Mouse (Mus musculus): ENCODE results near the gene Dstyk. TPM values are rescaled to one million over a fixed set of nuclear protein-coding genes. Genes with fewer than 3 reads are reported as not detected.

Gene Dstyk
- polyA plus RNA-seq, 1 experiment from 2014 or later: 5.2 TPM

DNA sequence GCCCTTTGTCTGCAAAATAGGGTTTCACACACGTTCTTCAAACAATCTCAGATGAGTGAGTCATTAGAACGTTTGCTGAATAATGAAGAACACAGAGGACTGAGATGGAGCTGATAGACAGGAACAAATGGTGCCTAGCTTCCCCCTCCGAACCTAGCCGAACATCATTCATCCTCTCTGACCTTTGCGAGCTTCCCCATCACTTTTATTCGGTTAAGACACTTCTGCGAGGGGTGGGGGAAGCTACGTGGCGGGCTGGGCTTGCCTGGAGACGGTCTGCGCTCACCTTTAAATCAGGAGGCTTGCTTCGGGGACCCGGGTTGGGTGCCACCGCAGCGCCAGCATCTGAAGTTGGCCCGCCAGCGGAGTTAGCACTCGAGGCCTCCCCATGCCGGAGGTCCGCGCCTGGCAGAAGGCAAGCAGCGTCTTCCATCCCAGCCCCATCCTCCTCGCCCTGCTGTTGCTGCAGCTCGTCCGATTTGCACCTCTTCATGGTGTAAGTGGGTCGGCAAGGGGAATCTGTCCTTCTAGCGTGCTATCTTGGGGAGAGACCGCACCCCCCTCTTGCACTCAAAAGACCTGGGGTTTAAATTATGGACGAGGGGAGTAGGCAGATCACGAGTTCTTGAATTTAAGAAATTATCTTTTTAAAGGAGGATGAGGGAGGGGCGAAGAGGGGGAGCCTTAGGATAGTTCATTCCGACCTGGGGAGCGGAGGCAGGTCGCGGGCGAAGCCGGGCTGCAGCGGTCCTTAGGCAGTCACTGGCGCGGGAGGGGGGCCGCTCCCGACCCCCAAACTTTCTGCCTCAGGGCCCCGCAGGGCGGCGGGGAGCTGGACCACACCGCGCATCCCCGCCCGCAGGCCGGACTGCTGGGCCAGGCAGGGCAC is 26.4 kb upstream of the Dstyk start, which contains the start of gene Tmcc2:
Gene Tmcc2, minus strand, starts transcription at position 591 of the 889 bp plus-strand sequence.
- TF ChIP-seq EP300 (optimal IDR thresholded peaks at IDR 0.05) (no peak), CTCF (IDR thresholded peaks at IDR 0.05; ENCODE audit: low read depth) (no peak)
- ATAC-seq (ENCODE audit: low FRiP score, low TSS enrichment) (peak; percentile 11), DNase-seq (ENCODE audit: low spot score) (no peak)
- H3K27ac ChIP-seq (replicated peaks): peak within 1 kb of the TSS; percentile 71
- no peaks in the 10 kb centered on the region for H3K9me3 ChIP-seq (ENCODE audit: control insufficient read depth, low read length)
- H3K4me1 ChIP-seq (replicated peaks; ENCODE audit: control insufficient read depth, insufficient read depth): 0 out of 2 replicates have a peak, but pooled peaks cover 3% of the 10 kb centered on the region
- no peaks in the 10 kb centered on the region for H3K36me3 ChIP-seq (ENCODE audit: control insufficient read depth, insufficient read depth, low read length)
- H3K4me2 ChIP-seq (replicated peaks; ENCODE audit: low read depth): peak within 1 kb of the TSS; percentile 86
- WGBS: under 1% methylated on average over 39 of the region's 50 CpGs
- peak within 1 kb of the TSS; percentile 78 for H3K9ac ChIP-seq (ENCODE audit: low read length)
- peak within 1 kb of the TSS; percentile 60 for H3K4me3 ChIP-seq (ENCODE audit: low read depth, low read length)
- H3K27me3 ChIP-seq (ENCODE audit: control insufficient read depth, insufficient read depth, low read length): no peaks in the 10 kb centered on the region

DNA sequence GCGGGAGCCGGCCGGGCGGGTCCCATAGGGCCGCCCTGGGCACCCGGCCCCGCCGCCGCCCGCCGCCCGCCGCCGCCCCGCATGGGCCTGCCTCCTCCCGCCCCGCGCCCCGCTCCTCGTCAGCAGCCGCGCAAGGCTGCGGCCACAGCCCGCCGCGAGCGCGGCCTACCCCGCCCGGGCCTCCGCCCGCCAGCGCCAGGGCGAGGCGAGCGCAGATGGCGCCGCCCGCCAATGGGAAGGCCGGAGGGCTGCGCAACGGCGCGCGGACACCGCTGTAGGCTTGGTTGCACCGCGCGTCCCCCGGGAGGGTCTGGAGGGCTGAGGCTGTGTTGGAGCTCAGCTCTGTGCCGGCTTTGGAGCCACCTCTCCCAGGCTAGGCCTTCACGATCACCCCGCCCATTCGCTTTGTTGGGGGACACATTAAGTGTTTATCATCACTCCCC is 25.8 kb upstream of the Dstyk start:
- peak overlapping the region; percentile 71 for H3K27ac ChIP-seq (replicated peaks)
- ATAC-seq (ENCODE audit: low FRiP score, low TSS enrichment) (peak; percentile 92), DNase-seq (ENCODE audit: low spot score) (peak; percentile 64)
- H3K4me3 ChIP-seq (ENCODE audit: low read depth, low read length): peak overlapping the region; percentile 60
- TF ChIP-seq CTCF (IDR thresholded peaks at IDR 0.05; ENCODE audit: low read depth): no peak
- TF ChIP-seq EP300 (optimal IDR thresholded peaks at IDR 0.05): no peak
- 0 out of 2 replicates have a peak, but pooled peaks cover 3% of the 10 kb centered on the region for H3K4me1 ChIP-seq (replicated peaks; ENCODE audit: control insufficient read depth, insufficient read depth)
- H3K4me2 ChIP-seq (replicated peaks; ENCODE audit: low read depth): peak overlapping the region; percentile 86
- H3K36me3 ChIP-seq (ENCODE audit: control insufficient read depth, insufficient read depth, low read length): no peaks in the 10 kb centered on the region
- H3K27me3 ChIP-seq (ENCODE audit: control insufficient read depth, insufficient read depth, low read length): no peaks in the 10 kb centered on the region
- 2% methylated on average over 21 of the region's 54 CpGs for WGBS
- H3K9me3 ChIP-seq (ENCODE audit: control insufficient read depth, low read length): no peaks in the 10 kb centered on the region
- peak overlapping the region; percentile 78 for H3K9ac ChIP-seq (ENCODE audit: low read length)

DNA sequence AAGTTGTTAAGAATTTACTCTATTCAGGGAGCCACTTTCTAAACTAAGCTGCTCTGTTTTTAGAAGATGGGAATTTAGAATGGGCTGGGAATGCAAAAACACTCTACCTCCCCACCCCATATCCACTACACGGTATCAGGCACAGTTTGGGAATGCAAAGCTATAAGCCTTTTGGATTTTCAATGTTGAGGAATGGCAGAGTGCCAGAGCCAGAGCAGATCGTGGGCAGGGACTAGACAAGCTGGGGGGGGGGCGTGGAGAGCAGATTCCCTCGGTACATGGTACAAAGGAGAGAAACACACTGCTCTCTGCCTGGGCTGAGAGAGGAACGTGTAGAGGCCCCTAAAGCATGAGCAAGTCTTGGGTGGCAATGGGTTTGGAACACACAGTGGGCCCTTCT is 24.5 kb upstream of the Dstyk start:
- Histone ChIP-seq H3K4me1 (replicated peaks; ENCODE audit: control insufficient read depth, insufficient read depth) (0 out of 2 replicates have a peak, but pooled peaks cover 3% of the 10 kb centered on the region), H3K9ac (ENCODE audit: low read length) (no peak overlapping the region), H3K27ac (replicated peaks) (no peak overlapping the region), H3K9me3 (ENCODE audit: control insufficient read depth, low read length) (no peaks in the 10 kb centered on the region), H3K27me3 (ENCODE audit: control insufficient read depth, insufficient read depth, low read length) (no peaks in the 10 kb centered on the region), H3K36me3 (ENCODE audit: control insufficient read depth, insufficient read depth, low read length) (no peaks in the 10 kb centered on the region), H3K4me3 (ENCODE audit: low read depth, low read length) (no peak overlapping the region), H3K4me2 (replicated peaks; ENCODE audit: low read depth) (no peak overlapping the region)
- ATAC-seq (ENCODE audit: low FRiP score, low TSS enrichment) (no peak), DNase-seq (ENCODE audit: low spot score) (no peak)
- WGBS: 51% methylated on average over 5 of the region's 5 CpGs
- no peak for TF ChIP-seq CTCF (IDR thresholded peaks at IDR 0.05; ENCODE audit: low read depth)
- no peak for TF ChIP-seq EP300 (optimal IDR thresholded peaks at IDR 0.05)

DNA sequence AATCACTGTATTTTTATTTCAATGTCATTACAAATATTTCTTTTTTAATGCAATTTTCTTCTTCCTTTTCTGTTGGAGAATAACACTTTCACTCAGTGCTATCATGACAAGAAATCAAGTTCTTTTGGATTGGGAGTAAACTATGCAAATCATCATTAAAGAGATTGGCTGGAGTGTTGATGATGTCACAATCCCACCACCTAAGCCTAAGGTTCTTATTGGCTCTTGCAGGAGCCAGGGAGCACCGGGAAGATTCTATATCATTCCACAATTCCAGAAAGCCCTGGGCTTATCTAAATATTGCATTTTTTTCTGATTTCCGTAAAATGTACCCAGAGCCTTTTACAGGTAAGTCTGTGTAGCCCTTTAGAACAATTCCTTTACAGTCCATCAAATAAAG is 20.6 kb upstream of the Dstyk start:
- WGBS: 46% methylated on average over 2 of the region's 2 CpGs

DNA sequence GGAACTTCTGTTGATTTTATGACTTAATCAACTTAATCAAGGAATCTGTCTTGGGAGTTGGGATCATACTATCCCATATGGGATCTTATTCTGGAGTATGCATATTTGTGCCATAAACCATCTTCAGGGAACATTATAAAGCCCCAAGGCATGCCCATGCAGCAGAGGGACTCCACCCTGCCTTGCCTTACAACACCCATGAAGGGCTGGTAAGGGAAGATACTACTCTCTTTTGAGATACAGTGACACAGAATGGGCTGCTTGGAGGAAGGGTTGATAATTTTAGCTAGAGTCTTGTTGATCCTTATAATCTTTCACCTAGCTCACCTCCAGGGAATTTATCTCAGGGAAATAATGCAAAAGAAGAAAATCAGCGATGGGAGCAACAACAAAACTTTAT is 16.8 kb upstream of the Dstyk start:
- DNase-seq (ENCODE audit: low spot score) (no peak), ATAC-seq (ENCODE audit: low FRiP score, low TSS enrichment) (no peak)
- TF ChIP-seq EP300 (optimal IDR thresholded peaks at IDR 0.05): no peak
- no peak for TF ChIP-seq CTCF (IDR thresholded peaks at IDR 0.05; ENCODE audit: low read depth)
- H3K36me3 ChIP-seq (ENCODE audit: control insufficient read depth, insufficient read depth, low read length): no peaks in the 10 kb centered on the region
- no peaks in the 10 kb centered on the region for H3K27me3 ChIP-seq (ENCODE audit: control insufficient read depth, insufficient read depth, low read length)
- H3K27ac ChIP-seq (replicated peaks): no peak overlapping the region
- H3K9ac ChIP-seq (ENCODE audit: low read length): no peak overlapping the region
- H3K4me2 ChIP-seq (replicated peaks; ENCODE audit: low read depth): no peak overlapping the region
- H3K4me1 ChIP-seq (replicated peaks; ENCODE audit: control insufficient read depth, insufficient read depth): no peaks in the 10 kb centered on the region
- H3K9me3 ChIP-seq (ENCODE audit: control insufficient read depth, low read length): no peaks in the 10 kb centered on the region
- H3K4me3 ChIP-seq (ENCODE audit: low read depth, low read length): no peak overlapping the region
- WGBS: 55% methylated on average over 1 of the region's 1 CpGs

More for the DNA sequence above, 20.6 kb upstream of the Dstyk start:
- TF ChIP-seq CTCF (IDR thresholded peaks at IDR 0.05; ENCODE audit: low read depth) (no peak), EP300 (optimal IDR thresholded peaks at IDR 0.05) (no peak)
- DNase-seq (ENCODE audit: low spot score) (no peak), ATAC-seq (ENCODE audit: low FRiP score, low TSS enrichment) (no peak)
- Histone ChIP-seq H3K9me3 (ENCODE audit: control insufficient read depth, low read length) (no peaks in the 10 kb centered on the region), H3K4me1 (replicated peaks; ENCODE audit: control insufficient read depth, insufficient read depth) (no peaks in the 10 kb centered on the region), H3K27me3 (ENCODE audit: control insufficient read depth, insufficient read depth, low read length) (no peaks in the 10 kb centered on the region), H3K27ac (replicated peaks) (no peak overlapping the region), H3K4me2 (replicated peaks; ENCODE audit: low read depth) (no peak overlapping the region), H3K4me3 (ENCODE audit: low read depth, low read length) (no peak overlapping the region), H3K36me3 (ENCODE audit: control insufficient read depth, insufficient read depth, low read length) (no peaks in the 10 kb centered on the region), H3K9ac (ENCODE audit: low read length) (no peak overlapping the region)

DNA sequence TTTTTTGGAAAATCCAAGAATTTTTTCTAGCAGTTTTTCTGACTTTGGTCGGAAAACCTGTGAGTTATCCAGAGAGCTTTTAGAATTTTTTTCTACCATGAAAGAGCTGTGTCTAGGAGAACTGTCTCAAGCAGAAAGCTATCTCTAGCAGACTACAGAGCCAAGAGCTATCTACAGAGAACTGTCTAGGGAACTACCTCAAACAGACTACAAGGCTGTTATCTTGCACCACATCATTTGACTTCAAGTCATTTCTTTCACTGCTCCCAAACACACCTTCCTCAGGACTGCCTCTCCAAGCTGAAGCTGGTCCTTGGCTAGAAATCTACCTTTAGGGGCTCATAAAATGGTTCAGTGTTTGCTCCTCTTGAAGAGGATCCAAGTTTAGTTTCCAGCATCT is 15.5 kb upstream of the Dstyk start:
- whole genome bisulfite sequencing: 97% methylated on average over 1 of the region's 1 CpGs

More for the DNA sequence above, 15.5 kb upstream of the Dstyk start:
- no peaks in the 10 kb centered on the region for H3K4me1 ChIP-seq (replicated peaks; ENCODE audit: control insufficient read depth, insufficient read depth)
- H3K9ac ChIP-seq (ENCODE audit: low read length): no peak overlapping the region
- H3K4me2 ChIP-seq (replicated peaks; ENCODE audit: low read depth): no peak overlapping the region
- H3K4me3 ChIP-seq (ENCODE audit: low read depth, low read length): no peak overlapping the region
- H3K27ac ChIP-seq (replicated peaks): no peak overlapping the region
- no peaks in the 10 kb centered on the region for H3K9me3 ChIP-seq (ENCODE audit: control insufficient read depth, low read length)
- H3K27me3 ChIP-seq (ENCODE audit: control insufficient read depth, insufficient read depth, low read length): no peaks in the 10 kb centered on the region
- TF ChIP-seq EP300 (optimal IDR thresholded peaks at IDR 0.05) (no peak), CTCF (IDR thresholded peaks at IDR 0.05; ENCODE audit: low read depth) (no peak)
- DNase-seq (ENCODE audit: low spot score) (no peak), ATAC-seq (ENCODE audit: low FRiP score, low TSS enrichment) (no peak)
- H3K36me3 ChIP-seq (ENCODE audit: control insufficient read depth, insufficient read depth, low read length): no peaks in the 10 kb centered on the region

Measured in stomach, postnatal 0 days (tissue).